Mouse (Mus musculus) layer of hippocampus, adult 9-11 months (tissue): ENCODE measurements at regions not wholly inside any gene's neighbourhood (a gene's known extent, or its start where the extent isn't known, plus 50 kb on each side); places are given as distances from the start of the nearest gene placed in this dataset.

Source experiments
- DNase-seq: peaks from one replicate; pipeline ENCODE4 v3.0.0; 2022

DNA sequence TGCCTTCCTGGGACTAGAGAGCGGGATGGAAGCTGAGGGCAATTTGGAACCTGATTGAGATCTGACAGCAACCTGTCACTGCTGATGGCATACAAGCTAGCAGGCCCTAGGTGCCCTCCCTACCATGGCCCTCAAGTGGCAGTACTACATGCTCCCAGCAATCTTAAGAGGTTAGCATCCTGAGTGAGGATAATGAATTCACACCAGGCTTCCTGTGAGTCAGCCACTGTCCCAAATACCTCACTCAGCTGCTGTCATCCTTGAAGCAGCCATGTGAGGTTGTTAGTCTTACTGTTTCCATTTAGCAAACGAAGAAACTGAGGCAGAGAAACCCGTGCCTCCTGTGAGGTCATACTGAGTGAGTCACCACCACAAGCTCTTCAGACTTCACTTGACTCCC, 65.5 kb upstream of the Slc7a14 start:
- no peak for DNase-seq

DNA sequence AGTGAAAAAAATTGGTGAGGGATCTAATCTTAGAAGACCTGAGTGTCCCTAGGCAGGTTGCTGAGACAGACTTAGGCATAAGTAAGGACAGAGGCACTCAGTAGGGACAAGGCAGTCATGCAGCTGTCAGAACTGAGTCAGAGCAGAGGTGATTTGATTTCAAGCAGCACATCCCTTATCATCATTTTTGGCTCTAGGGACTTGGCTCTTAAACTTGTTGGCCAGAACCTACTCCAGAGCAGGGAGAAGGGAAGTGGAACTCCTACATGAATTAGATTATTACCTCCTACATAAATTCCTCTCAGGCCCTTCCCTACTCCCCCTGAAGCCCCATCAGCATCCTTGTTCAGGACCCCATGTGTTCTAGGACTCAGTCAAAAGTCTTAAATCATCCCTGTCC, 63.9 kb upstream of the Slc7a14 start:
- no peak for DNase-seq

DNA sequence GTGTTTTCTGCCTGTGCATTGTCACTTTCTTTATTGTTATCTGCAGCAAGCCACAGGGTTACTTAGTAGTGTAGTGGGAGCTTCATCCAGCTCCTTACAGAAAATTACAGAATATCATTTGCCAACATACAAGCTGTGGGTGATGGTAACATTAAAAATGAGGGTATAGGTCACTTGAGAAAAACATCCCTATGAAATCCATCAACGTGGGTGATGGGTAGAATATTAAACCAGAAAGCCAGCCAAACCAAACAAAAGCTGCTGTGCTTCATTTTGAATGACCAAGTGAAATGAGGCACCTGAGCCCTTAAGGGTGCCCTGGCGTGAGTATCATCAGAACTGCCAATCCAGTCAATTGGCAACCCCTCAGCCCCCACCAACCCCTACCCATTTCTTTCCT, 58.1 kb upstream of the Slc7a14 start:
- no peak for DNase-seq
